Mouse (Mus musculus) cerebellum, adult 2 months (tissue): ENCODE results near the gene Cinp.

ENCODE experiments used
- CTCF ChIP-seq: fragments of 200-500 bp; IDR thresholded peaks from 2 replicates; pipeline ENCODE4 v1.5.1; 2011; ENCODE audit warnings: low read depth, mild to moderate bottlenecking, control low read depth, low read length, moderate library complexity, borderline replicate concordance; ENCODE audit not compliant: insufficient read depth
- POLR2A ChIP-seq: fragments of 200-500 bp; IDR thresholded peaks from 2 replicates; pipeline ENCODE4 v1.6.1; 2011; ENCODE audit warnings: low read length, control low read depth, borderline replicate concordance; ENCODE audit not compliant: insufficient read depth

DNA sequence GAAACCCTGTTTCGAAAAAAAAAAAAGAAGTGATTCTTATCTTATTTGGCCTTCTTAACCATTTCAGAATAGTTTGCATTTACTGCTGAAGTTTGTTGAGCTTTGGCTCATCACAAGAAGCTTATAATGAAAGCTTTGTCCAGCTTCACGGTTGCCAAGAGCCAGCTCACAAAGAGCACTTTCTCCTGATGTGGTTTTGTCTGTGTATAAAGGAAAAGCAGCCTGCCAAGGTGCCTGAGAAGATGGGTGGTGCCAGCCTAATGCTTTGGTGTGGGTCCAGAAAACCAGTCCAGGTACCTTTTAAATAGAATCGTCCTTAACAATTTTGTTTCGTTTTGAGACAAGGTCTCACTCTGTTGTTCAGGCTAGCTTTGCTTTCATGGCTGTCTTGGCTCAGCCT, 13.2 kb upstream of the Cinp start:
- TF ChIP-seq CTCF = no peak
- TF ChIP-seq POLR2A = no peak
